ENCODE assay signal across 8 mouse cellular contexts in genomic region chr11:69366855-69367615, GRCm38 (mm10). TPM values are rescaled to one million over a fixed set of nuclear protein-coding genes. Genes with fewer than 3 reads are reported as not detected.
DNase-seq lines count a peak whose midpoint lies in the region; ATAC-seq and TF ChIP-seq lines count a peak whose summit lies in the region.

No protein-coding gene starts in this region.

- peaks cover 7% of the 10 kb centered on the region for H3K36me3 ChIP-seq in spleen, adult 2 months (ENCODE audit: control insufficient read depth, insufficient read depth, low read length)
- H3K36me3 ChIP-seq in forebrain, embryonic 15.5 days, result peaks cover 19% of the 10 kb centered on the region
- peaks cover 5% of the 10 kb centered on the region for H3K36me3 ChIP-seq in intestine, postnatal 0 days (ENCODE audit: control insufficient read depth, insufficient read depth)
- H3K36me3 ChIP-seq in stomach, embryonic 16.5 days (ENCODE audit: control insufficient read depth, insufficient read depth, low read length), result peaks cover 9% of the 10 kb centered on the region; the same call in 1 of the 2 replicates

- H3K4me1 ChIP-seq in spleen, adult 2 months (ENCODE audit: control insufficient read depth, insufficient read depth, insufficient read length), result peaks cover 8% of the 10 kb centered on the region; the same call in 1 of the 2 replicates
- H3K4me1 ChIP-seq in forebrain, embryonic 15.5 days, result peaks cover 61% of the 10 kb centered on the region
- H3K4me1 ChIP-seq in intestine, postnatal 0 days (replicated peaks; ENCODE audit: control insufficient read depth, insufficient read depth, low read length), result peaks cover 29% of the 10 kb centered on the region
- H3K4me1 ChIP-seq in stomach, embryonic 16.5 days (ENCODE audit: control insufficient read depth, insufficient read depth, low read length), result peaks cover 44% of the 10 kb centered on the region

- peak overlapping the region; percentile 92 for H3K4me3 ChIP-seq in spleen, adult 2 months (ENCODE audit: extremely low read depth, insufficient read depth, insufficient read length)
- H3K4me3 ChIP-seq in forebrain, embryonic 15.5 days, result peak overlapping the region; percentile 94
- peak overlapping the region; percentile 96 for H3K4me3 ChIP-seq in intestine, postnatal 0 days (ENCODE audit: low read depth, low read length)
- peak overlapping the region; percentile 85 for H3K4me3 ChIP-seq in stomach, embryonic 16.5 days (replicated peaks; ENCODE audit: low read length)

- H3K27ac ChIP-seq in spleen, adult 2 months (ENCODE audit: insufficient read depth, low read length), result peak overlapping the region; percentile 89
- peak overlapping the region; percentile 100 for H3K27ac ChIP-seq in forebrain, embryonic 15.5 days (replicated peaks)
- peak overlapping the region; percentile 99 for H3K27ac ChIP-seq in intestine, postnatal 0 days (ENCODE audit: low read depth, low read length)
- peak overlapping the region; percentile 100 for H3K27ac ChIP-seq in stomach, embryonic 16.5 days (ENCODE audit: low read length)

- H3K4me2 ChIP-seq in forebrain, embryonic 15.5 days (replicated peaks), result peak overlapping the region; percentile 95
- peak overlapping the region; percentile 95 for H3K4me2 ChIP-seq in intestine, postnatal 0 days (replicated peaks; ENCODE audit: low read depth)
- peak overlapping the region; percentile 95 for H3K4me2 ChIP-seq in stomach, embryonic 16.5 days (ENCODE audit: low read depth, low read length)

- no peak for TF ChIP-seq CTCF in spleen, adult 2 months (IDR thresholded peaks at IDR 0.05; ENCODE audit: extremely low read depth, insufficient read depth, insufficient read length, insufficient replicate concordance)
- TF ChIP-seq CTCF in intestine, postnatal 0 days (IDR thresholded peaks at IDR 0.05; ENCODE audit: low read depth), result peak; percentile 12; the same call in 1 of the 2 replicates

- no peak for ATAC-seq in forebrain, embryonic 15.5 days (replicated peaks)
- ATAC-seq in intestine, postnatal 0 days, result no peak
- ATAC-seq in stomach, embryonic 16.5 days (ENCODE audit: insufficient read depth, low FRiP score), result no peak

- WGBS in spleen, adult 2 months, result under 1% methylated on average over 22 of the region's 22 CpGs
- under 1% methylated on average over 22 of the region's 22 CpGs for WGBS in forebrain, embryonic 15.5 days
- WGBS in intestine, postnatal 0 days, result under 1% methylated on average over 22 of the region's 22 CpGs
- under 1% methylated on average over 22 of the region's 22 CpGs for WGBS in stomach, embryonic 16.5 days

- H3K9ac ChIP-seq in forebrain, embryonic 15.5 days (replicated peaks), result peak overlapping the region; percentile 100
- peak overlapping the region; percentile 97 for H3K9ac ChIP-seq in intestine, postnatal 0 days (ENCODE audit: low read depth, low read length)
- peak overlapping the region; percentile 99 for H3K9ac ChIP-seq in stomach, embryonic 16.5 days (ENCODE audit: low read length)

- H3K27me3 ChIP-seq in spleen, adult 2 months (ENCODE audit: control insufficient read depth, insufficient read depth, low read length), result no peaks in the 10 kb centered on the region
- H3K27me3 ChIP-seq in forebrain, embryonic 15.5 days, result no peaks in the 10 kb centered on the region
- no peaks in the 10 kb centered on the region for H3K27me3 ChIP-seq in intestine, postnatal 0 days (replicated peaks; ENCODE audit: control insufficient read depth, insufficient read depth, low read length)
- H3K27me3 ChIP-seq in stomach, embryonic 16.5 days (ENCODE audit: control insufficient read depth, insufficient read depth, low read length), result no peaks in the 10 kb centered on the region

- TF ChIP-seq POLR2A in spleen, adult 2 months (IDR thresholded peaks at IDR 0.05; ENCODE audit: low read depth, low read length), result peak; percentile 23; the same call in 1 of the 2 replicates

- DNase-seq in adrenal gland, adult 18-20 months (ENCODE audit: low spot score in 2 of 2), result peak; percentile 29 to 35
- DNase-seq in adrenal gland, adult 8-10 months, result no peak
- peak in 1 of 2 experiments; percentile 22 for DNase-seq in spleen, adult 2 months (ENCODE audit: low read depth in 1 of 2, low spot score in 2 of 2)
- DNase-seq in spleen, postnatal 4 days (ENCODE audit: low spot score in 2 of 2), result no peak
- peak; percentile 60 for DNase-seq in lung, postnatal 10 days

- H3K9me3 ChIP-seq in forebrain, embryonic 15.5 days, result no peaks in the 10 kb centered on the region
- H3K9me3 ChIP-seq in intestine, postnatal 0 days (ENCODE audit: control insufficient read depth), result no peaks in the 10 kb centered on the region
- no peaks in the 10 kb centered on the region for H3K9me3 ChIP-seq in stomach, embryonic 16.5 days (replicated peaks; ENCODE audit: control insufficient read depth, low read length)

RNA-seq across cellular contexts. Expression of gene Chd3, which starts 2.2 kb away (rescaled TPM):
- 100 to 1,000 TPM in 1 of 2 experiments, 10 to 100 TPM in 1; 87.6 to 109 TPM for total RNA-seq in adrenal gland, adult 18-20 months (2021)
- 100 to 1,000 TPM in 2 of 4 experiments, 10 to 100 TPM in 2; 89.8 to 169 (median 115) TPM for total RNA-seq in adrenal gland, adult 8-10 months (2022)
- polyA plus RNA-seq in spleen, adult 2 months (2012; rRNA removed), result 146 and 160 TPM in 2 replicates
- polyA plus RNA-seq in forebrain, embryonic 15.5 days (2015; fragmentation: Nextera tagmentation; extraction: Ambion mirVana), result 127 and 138 TPM in 2 replicates
- polyA plus RNA-seq in intestine, postnatal 0 days (2015; fragmentation: Nextera tagmentation; extraction: Ambion mirVana), result 19.4 and 24.8 TPM in 2 replicates
- 48.5 and 55.4 TPM in 2 replicates for polyA plus RNA-seq in stomach, embryonic 16.5 days (2015; fragmentation: Nextera tagmentation; extraction: Ambion mirVana)

RNA-seq across cellular contexts. Expression of gene Rnf227, which starts 26.8 kb away (rescaled TPM):
- 1 to 10 TPM; 5.2 to 5.5 TPM for total RNA-seq in adrenal gland, adult 18-20 months (2021)
- total RNA-seq in adrenal gland, adult 8-10 months (2022), result 10 to 100 TPM in 1 of 4 experiments, 1 to 10 TPM in 3; 5.0 to 10.2 (median 6.7) TPM
- 0.47 and 0.86 TPM in 2 replicates for polyA plus RNA-seq in spleen, adult 2 months (2012; rRNA removed)
- 115 and 127 TPM in 2 replicates for polyA plus RNA-seq in forebrain, embryonic 15.5 days (2015; fragmentation: Nextera tagmentation; extraction: Ambion mirVana)
- 7.8 and 7.9 TPM in 2 replicates for polyA plus RNA-seq in intestine, postnatal 0 days (2015; fragmentation: Nextera tagmentation; extraction: Ambion mirVana)
- 11.8 TPM in 2 replicates for polyA plus RNA-seq in stomach, embryonic 16.5 days (2015; fragmentation: Nextera tagmentation; extraction: Ambion mirVana)

RNA-seq across cellular contexts. Expression of gene Naa38, which starts 28.3 kb away (rescaled TPM):
- total RNA-seq in adrenal gland, adult 18-20 months (2021), result 100 to 1,000 TPM; 139 to 162 TPM
- 100 to 1,000 TPM; 138 to 160 (median 154) TPM for total RNA-seq in adrenal gland, adult 8-10 months (2022)
- polyA plus RNA-seq in spleen, adult 2 months (2012; rRNA removed), result 82.3 and 105 TPM in 2 replicates
- 89.4 and 91.9 TPM in 2 replicates for polyA plus RNA-seq in forebrain, embryonic 15.5 days (2015; fragmentation: Nextera tagmentation; extraction: Ambion mirVana)
- 159 and 164 TPM in 2 replicates for polyA plus RNA-seq in intestine, postnatal 0 days (2015; fragmentation: Nextera tagmentation; extraction: Ambion mirVana)
- polyA plus RNA-seq in stomach, embryonic 16.5 days (2015; fragmentation: Nextera tagmentation; extraction: Ambion mirVana), result 144 and 148 TPM in 2 replicates

RNA-seq across cellular contexts. Expression of gene Cyb5d1, which starts 28.4 kb away (rescaled TPM):
- 10 to 100 TPM; 41.3 to 50.2 TPM for total RNA-seq in adrenal gland, adult 18-20 months (2021)
- total RNA-seq in adrenal gland, adult 8-10 months (2022), result 10 to 100 TPM; 53.9 to 65.7 (median 60.5) TPM
- polyA plus RNA-seq in spleen, adult 2 months (2012; rRNA removed), result 9.5 and 11.1 TPM in 2 replicates
- polyA plus RNA-seq in forebrain, embryonic 15.5 days (2015; fragmentation: Nextera tagmentation; extraction: Ambion mirVana), result 44.3 and 45.9 TPM in 2 replicates
- polyA plus RNA-seq in intestine, postnatal 0 days (2015; fragmentation: Nextera tagmentation; extraction: Ambion mirVana), result 8.6 and 8.9 TPM in 2 replicates
- polyA plus RNA-seq in stomach, embryonic 16.5 days (2015; fragmentation: Nextera tagmentation; extraction: Ambion mirVana), result 29.4 TPM in 2 replicates

RNA-seq across cellular contexts. Expression of gene Tmem88, which starts 31.0 kb away (rescaled TPM):
- total RNA-seq in adrenal gland, adult 18-20 months (2021), result 1 to 10 TPM; 7.9 to 8.8 TPM
- total RNA-seq in adrenal gland, adult 8-10 months (2022), result 10 to 100 TPM in 2 of 4 experiments, 1 to 10 TPM in 2; 6.3 to 16.0 (median 10.4) TPM
- polyA plus RNA-seq in spleen, adult 2 months (2012; rRNA removed), result 14.3 and 20.5 TPM in 2 replicates
- 5.9 and 6.7 TPM in 2 replicates for polyA plus RNA-seq in forebrain, embryonic 15.5 days (2015; fragmentation: Nextera tagmentation; extraction: Ambion mirVana)
- 24.1 and 24.9 TPM in 2 replicates for polyA plus RNA-seq in intestine, postnatal 0 days (2015; fragmentation: Nextera tagmentation; extraction: Ambion mirVana)
- 26.4 and 28.7 TPM in 2 replicates for polyA plus RNA-seq in stomach, embryonic 16.5 days (2015; fragmentation: Nextera tagmentation; extraction: Ambion mirVana)

Comparison
In these comparisons a context has a peak if more than half of its experiments do, and no peak if none do; other contexts are left out.
1. DNase-seq: peak in adrenal gland, adult 18-20 months (2 of 2) and lung, postnatal 10 days (single experiment); none in adrenal gland, adult 8-10 months (single experiment) and spleen, postnatal 4 days (0 of 2).
2. Peak in every context shown above with its lines, with median percentiles within 50 percentile points of each other: H3K27ac ChIP-seq, H3K4me3 ChIP-seq, H3K4me2 ChIP-seq and H3K9ac ChIP-seq.